Mouse (Mus musculus): ENCODE measurements around the gene Metap1.

Gene Metap1

GRCm38 (mm10) chr3:138489327-138490033 is at the start of gene Metap1:
Gene Metap1, minus strand, starts transcription at chr3:138489515.
- peak; percentile 89 to 91 for DNase-seq (ENCODE audit: low spot score in 2 of 2)

- no peak for DNase-seq (ENCODE audit: low spot score in 2 of 2)
Observed at GRCm38 (mm10) chr3:138536031-138536430, 46.7 kb upstream of the Metap1 start.

DNA sequence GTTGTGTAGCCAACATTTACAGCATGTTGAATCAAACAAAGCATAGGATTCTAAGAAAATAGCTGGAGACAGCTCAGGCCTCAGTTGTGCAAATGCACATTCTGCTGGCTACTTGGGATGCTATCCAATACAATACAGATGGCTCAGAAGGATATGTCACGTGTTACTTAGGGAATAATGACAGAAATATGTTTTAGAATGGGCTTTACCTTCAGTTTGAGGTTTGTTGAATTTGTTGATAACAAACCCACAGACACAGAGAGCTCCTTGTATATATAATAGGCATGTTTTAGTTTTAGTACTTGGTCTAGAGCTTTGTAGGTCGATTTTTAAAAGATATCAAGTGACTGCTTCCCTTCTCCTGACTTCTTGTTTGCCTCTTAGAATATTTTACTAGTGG is 43.4 kb upstream of the Metap1 start:
- DNase-seq (ENCODE audit: low spot score in 2 of 2): no peak

GRCm38 (mm10) chr3:138531479-138532181 is 42.3 kb upstream of the Metap1 start:
- DNase-seq (ENCODE audit: low spot score in 2 of 2): no peak

GRCm38 (mm10) chr3:138530578-138531478 is 41.5 kb upstream of the Metap1 start:
- no peak for DNase-seq (ENCODE audit: low spot score in 2 of 2)

GRCm38 (mm10) chr3:138528265-138528664 is 39.0 kb upstream of the Metap1 start:
- no peak for DNase-seq (ENCODE audit: low spot score in 2 of 2)

DNA sequence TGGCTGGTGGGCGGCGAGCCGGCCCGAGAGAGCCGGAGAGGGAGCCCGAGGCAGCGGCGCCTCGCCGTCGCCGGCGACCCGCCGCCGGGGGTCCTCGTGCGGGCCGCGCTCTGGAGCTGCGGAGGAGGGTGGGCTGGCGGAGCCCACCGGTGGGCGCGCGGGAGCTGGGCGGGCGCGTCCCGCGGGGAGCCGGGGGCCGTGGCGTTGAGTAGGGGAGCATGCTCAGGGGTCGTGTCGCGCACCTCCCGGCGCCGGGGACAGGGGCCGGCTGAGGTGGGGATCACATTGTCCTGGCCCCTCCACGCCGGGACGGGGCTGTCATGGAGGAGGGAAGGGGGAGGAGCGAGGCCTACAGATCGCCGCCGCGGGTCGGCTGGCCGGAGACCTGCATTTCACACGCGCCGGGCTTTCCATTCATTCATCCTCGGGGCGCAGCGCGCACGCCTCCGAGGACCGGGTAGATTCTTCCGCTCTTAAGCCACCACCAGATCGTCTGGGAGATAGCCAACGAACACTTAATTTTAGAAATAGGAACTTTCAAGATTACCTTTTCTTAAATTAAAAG is 38.4 kb upstream of the Metap1 start:
- peak; percentile 27 to 39 for DNase-seq (ENCODE audit: low spot score in 2 of 2)

DNA sequence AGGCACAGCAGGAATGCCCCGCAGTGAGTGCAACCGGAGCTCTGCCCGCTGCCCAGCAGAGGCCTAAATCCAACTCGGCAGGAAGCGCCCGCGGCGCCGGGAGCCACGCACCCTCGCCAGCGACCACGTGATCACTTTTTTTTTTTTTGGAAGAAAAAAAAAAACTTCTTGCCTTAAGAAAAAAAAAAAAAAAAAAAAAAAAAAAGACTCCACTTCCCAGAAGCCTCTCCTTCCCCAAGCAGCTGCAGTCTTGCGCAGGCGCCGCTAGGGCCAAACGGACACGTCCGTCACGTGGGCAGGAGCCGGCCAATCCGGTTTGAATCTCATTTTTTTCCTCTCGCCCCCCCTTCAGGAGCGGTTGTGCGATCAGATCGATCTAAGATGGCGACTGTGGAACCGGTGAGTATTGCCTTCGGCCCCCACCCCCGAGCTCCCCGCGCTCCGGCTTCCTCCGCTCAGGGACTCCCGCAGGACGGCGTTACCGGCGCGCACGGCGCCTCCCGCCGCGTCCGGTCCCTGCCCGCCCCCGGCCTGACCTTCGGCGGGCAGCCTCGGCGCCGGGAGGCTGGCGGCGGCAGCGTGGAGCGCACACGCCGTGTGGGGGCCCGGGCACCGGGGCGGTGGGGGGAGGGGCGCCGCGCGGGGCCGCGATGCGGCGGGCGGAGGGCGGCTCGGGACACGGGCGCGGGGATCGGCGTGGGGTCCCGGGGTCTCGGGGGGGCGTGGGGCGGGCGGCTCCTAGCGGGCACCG is 37.8 kb upstream of the Metap1 start:
- peak; percentile 96 for DNase-seq (ENCODE audit: low spot score in 2 of 2)

- DNase-seq (ENCODE audit: low spot score in 2 of 2): peak; percentile 6 to 15
Observed at GRCm38 (mm10) chr3:138526073-138526915, 37.0 kb upstream of the Metap1 start, which contains the start of gene Eif4e. Gene Eif4e, plus strand, starts transcription at chr3:138526179.

DNA sequence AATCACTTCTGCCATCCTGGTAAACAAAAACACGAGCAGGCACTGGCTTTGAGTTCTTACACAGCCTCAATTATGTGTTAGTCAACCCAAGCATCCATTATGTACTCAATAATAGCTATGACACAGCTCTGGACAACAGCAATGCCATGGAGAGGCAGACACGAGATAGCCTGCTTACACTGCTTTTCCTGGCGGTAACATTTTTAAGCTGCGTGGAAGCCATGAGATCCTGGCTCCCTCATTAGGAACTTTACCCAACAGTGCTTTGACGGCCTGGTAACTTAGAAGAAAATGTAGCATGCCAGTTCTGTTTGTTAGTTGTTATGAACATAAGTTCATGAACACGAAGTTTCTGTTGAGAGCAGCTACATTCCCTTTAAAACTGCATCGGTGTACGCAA is 36.2 kb upstream of the Metap1 start:
- DNase-seq (ENCODE audit: low spot score in 2 of 2): no peak

DNA sequence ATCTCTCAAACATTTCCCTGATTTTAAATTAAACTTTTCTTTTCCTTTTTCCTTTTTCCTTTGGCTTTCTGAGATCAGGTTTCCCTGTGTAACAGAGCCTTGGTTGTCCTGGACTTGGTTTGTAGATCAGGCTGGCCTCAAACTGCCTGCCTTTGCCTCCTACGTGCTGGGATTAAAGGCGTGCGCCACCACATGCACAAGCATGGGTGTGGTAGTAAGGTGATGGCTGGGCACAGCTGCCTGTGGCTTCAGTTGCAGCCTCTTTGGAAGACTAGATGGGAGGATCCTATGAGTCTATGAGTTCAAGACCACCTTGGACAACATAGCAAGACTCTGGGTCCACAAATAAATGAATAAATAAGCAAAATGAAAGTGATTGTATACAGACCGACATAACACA is 34.6 kb upstream of the Metap1 start:
- no peak for DNase-seq (ENCODE audit: low spot score in 2 of 2)

DNA sequence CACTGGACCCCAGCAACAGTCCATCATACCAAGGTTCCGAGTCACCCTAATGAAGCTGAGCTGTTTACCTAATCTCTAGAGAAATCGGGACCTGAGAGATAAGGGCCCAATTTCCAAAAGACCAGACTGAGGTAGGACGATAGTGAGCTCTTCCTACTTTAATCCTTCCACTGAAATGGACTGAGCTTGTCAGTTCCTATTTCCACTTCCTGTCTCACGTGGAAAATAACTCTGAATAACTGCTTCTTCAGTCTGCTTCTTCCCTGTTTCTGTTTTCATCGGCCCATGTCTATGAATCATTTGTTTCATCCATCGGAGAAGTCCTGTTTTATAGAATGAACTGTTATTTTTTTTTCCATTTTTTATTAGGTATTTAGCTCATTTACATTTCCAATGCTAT is 29.9 kb upstream of the Metap1 start:
- DNase-seq (ENCODE audit: low spot score in 2 of 2): no peak

- no peak for DNase-seq (ENCODE audit: low spot score in 2 of 2)
Observed at GRCm38 (mm10) chr3:138517881-138518280, 28.6 kb upstream of the Metap1 start.

GRCm38 (mm10) chr3:138515656-138516370 is 26.5 kb upstream of the Metap1 start:
- DNase-seq (ENCODE audit: low spot score in 2 of 2): no peak

DNA sequence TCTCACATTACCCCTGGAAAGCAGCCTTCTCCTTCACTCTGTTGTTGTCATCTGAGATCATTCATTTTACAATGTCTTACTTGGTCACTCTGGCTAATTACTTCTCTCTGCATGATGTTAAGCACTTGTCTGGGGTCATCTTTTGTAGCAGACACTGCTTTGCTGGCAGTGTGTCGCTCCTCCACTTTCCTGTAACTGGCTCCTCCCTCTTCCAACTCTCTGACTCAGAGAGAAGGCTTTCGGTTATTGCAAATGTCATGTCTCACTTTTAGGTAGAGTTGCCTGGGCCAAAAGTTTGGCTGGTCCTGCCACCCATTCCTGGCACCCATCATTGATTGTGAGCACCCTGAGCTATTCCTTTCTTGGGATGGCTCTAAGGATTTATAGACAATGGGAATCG is 25.4 kb upstream of the Metap1 start:
- no peak for DNase-seq (ENCODE audit: low spot score in 2 of 2)

- no peak for DNase-seq (ENCODE audit: low spot score in 2 of 2)
Observed at GRCm38 (mm10) chr3:138513243-138513642, 23.9 kb upstream of the Metap1 start.

GRCm38 (mm10) chr3:138510471-138510870 is 21.2 kb upstream of the Metap1 start:
- no peak for DNase-seq (ENCODE audit: low spot score in 2 of 2)

DNA sequence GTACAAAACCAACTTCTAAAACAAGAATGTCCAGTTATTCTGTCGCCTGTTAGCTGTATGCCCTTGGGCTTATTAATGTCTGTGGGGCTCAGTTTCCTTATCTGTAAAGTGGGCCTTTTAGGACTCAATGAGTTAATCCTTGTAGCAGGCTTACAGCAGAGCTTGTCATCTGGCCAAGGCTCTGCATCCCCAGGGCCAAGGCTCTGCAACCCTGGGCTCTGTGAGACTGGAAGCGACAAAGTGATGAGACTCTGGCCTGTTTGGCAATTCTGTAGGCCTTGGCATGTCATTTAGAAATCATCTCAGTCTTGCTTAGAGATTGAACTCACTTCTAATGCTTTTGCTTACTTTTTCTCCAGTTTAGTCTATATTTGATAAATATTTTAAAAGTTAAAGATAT is 20.3 kb upstream of the Metap1 start:
- DNase-seq (ENCODE audit: low spot score in 2 of 2): no peak

DNA sequence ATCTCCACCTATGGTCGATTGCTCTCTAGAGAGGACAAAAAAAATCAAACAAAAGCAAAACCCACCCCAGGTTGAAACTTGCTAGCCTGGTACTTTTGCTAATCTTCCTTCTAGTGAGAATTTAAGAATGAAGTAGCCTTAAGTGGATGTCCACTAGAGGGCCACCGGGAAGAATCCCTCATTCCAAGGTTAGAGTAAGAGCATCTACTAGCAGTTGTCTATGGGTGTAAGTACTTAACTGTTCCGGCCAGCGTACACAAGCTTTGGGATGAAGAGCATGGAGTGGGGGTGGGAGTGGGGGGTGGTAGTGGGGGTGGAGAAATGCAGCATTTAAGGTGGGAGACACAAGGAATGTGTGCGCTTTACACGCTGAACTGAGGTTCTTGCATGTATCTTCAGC is 17.4 kb upstream of the Metap1 start:
- no peak for DNase-seq (ENCODE audit: low spot score in 2 of 2)

DNA sequence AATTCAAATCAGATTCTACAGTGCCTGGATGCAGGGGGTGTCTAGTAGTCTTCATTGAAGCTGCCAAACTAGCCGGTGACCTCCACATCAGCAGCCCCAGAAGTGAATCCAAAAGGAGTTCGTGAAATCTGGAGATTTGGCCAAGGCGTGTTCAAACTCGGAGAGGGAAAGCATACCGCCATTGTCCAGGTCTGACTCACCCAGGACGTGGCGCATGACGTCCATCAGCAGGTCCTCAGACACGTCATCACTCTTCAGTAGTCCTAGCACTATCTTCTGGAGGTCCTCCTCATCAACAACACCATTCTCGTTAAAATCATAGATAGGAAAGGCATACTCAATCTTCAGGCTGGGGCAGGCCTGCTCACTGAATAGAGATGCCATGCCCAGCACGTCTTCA is 14.4 kb upstream of the Metap1 start:
- no peak for DNase-seq (ENCODE audit: low spot score in 2 of 2)
